Mouse (Mus musculus) E14TG2a.4 (cell line): ENCODE measurements around the gene Mrps26.
"Not testable (repeated sequence)": the region's sequence is repeated elsewhere in the genome, so short reads cannot be mapped to it uniquely, and the experiment has no call there.

Experiments used
- H3K27me3 ChIP-seq: 2 replicates; pipeline ENCODE4 v1.6.1; 2014; ENCODE audit warnings: low read length, control low read depth; ENCODE audit not compliant: insufficient read depth
- H3K36me3 ChIP-seq: 2 replicates; pipeline ENCODE4 v1.6.1; 2014; ENCODE audit warnings: low read length, control low read depth; ENCODE audit not compliant: insufficient read depth
- H3K4me1 ChIP-seq: replicated peaks from 2 replicates; pipeline ENCODE4 v1.6.1; 2014; ENCODE audit warnings: low read depth, low read length, control low read depth
- H3K4me3 ChIP-seq: replicated peaks from 2 replicates; pipeline ENCODE4 v1.5.1; 2014; ENCODE audit warnings: mild to moderate bottlenecking, low read length
- H3K9me3 ChIP-seq: 2 replicates; pipeline ENCODE4 v1.6.1; 2014; ENCODE audit warnings: low read length, control low read depth
- CTCF ChIP-seq: conservative IDR thresholded peaks from 2 replicates; pipeline ENCODE4 v1.5.1; 2014; ENCODE audit warnings: low read length
- NANOG ChIP-seq: IDR thresholded peaks from 2 replicates; pipeline ENCODE4 v1.6.1; 2014; ENCODE audit warnings: borderline replicate concordance, low read length, mixed read lengths
- POU5F1 ChIP-seq: IDR thresholded peaks from 2 replicates; pipeline ENCODE4 v1.6.1; 2014; ENCODE audit warnings: low read length, borderline replicate concordance

The Mrps26 gene

DNA sequence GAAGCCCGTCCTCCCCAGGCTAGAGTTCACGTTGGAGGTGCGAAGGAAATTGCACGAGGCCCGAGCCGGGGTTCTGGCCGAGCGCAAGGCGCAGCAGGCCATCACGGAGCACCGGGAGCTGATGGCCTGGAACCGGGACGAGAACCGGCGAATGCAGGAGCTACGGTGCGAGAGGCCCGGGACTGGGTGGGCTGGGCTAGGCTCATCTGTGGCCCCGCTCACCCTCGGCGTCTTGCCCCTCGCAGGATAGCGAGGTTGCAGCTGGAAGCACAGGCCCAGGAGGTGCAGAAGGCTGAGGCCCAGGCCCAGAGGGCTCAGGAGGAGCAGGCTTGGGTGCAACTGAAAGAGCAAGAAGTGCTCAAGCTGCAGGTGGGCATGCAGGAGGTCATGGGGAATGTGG, 521 bp downstream of the Mrps26 start:
- no peak for TF ChIP-seq POU5F1
- no peak for TF ChIP-seq CTCF
- no peak for TF ChIP-seq NANOG
- H3K36me3 ChIP-seq, result peaks cover 26% of the 10 kb centered on the region
- no peaks in the 10 kb centered on the region for H3K9me3 ChIP-seq
- H3K27me3 ChIP-seq, result no peaks in the 10 kb centered on the region
- H3K4me3 ChIP-seq, result peak overlapping the region; percentile 95
- H3K4me1 ChIP-seq, result peaks cover 25% of the 10 kb centered on the region

GRCm38 (mm10) chr2:130564983-130565382, 1.4 kb downstream of the Mrps26 start:
- H3K9me3 ChIP-seq, result no peaks in the 10 kb centered on the region
- H3K27me3 ChIP-seq, result no peaks in the 10 kb centered on the region
- no peak overlapping the region for H3K4me3 ChIP-seq
- no peak for TF ChIP-seq CTCF
- TF ChIP-seq NANOG, result no peak
- no peak for TF ChIP-seq POU5F1
- H3K4me1 ChIP-seq, result peaks cover 25% of the 10 kb centered on the region
- peaks cover 26% of the 10 kb centered on the region for H3K36me3 ChIP-seq

DNA sequence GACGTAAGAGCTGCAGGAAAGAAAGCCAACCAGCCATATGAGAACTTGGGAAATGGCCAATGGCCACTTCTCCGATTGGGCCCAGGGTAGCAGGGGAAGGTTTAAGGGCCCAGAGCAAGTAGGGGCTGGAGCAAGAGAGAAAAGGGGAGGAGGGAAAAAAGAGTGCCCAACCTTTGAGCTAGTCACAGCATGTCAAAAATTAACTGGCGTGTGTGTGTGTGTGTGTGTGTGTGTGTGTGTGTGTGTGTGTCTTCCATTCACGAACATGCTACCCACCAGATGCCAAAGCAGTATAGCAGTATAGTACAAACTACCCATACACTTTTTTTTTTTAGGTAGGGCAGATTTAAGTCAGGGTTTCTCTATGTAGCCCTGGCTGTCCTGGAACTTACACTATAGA, 5.4 kb downstream of the Mrps26 start:
- no peaks in the 10 kb centered on the region for H3K9me3 ChIP-seq
- H3K4me3 ChIP-seq, result no peak overlapping the region
- peaks cover 8% of the 10 kb centered on the region for H3K27me3 ChIP-seq
- H3K36me3 ChIP-seq, result peaks cover 26% of the 10 kb centered on the region
- TF ChIP-seq CTCF, result no peak
- TF ChIP-seq POU5F1, result no peak
- no peak for TF ChIP-seq NANOG
- H3K4me1 ChIP-seq, result peaks cover 16% of the 10 kb centered on the region

GRCm38 (mm10) chr2:130569926-130570325, 6.4 kb downstream of the Mrps26 start:
- Histone ChIP-seq H3K4me3 (no peak overlapping the region), H3K9me3 (no peaks in the 10 kb centered on the region), H3K36me3 (peaks cover 23% of the 10 kb centered on the region), H3K4me1 (peaks cover 6% of the 10 kb centered on the region; the same call in 1 of the 2 replicates), H3K27me3 (peaks cover 8% of the 10 kb centered on the region)
- no peak for TF ChIP-seq POU5F1
- TF ChIP-seq NANOG, result no peak
- TF ChIP-seq CTCF, result no peak

DNA sequence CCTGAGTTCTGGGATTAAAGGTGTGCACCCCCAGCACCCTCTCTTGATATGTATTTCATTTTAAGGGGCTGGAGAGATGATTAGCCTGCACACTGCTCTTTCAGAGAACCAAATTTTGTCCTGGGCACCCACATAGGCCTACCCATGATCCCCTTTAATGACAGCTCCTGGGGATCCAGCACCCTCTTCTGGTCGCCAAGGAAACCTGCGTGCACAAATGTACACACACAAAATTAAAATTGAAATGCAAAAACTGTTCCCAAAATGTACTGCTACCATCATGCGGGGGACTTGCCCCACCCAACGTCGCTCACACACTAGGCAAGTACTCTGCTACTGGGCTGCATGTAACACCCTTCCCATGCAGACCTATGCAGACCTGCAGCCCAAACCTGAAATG, 11.4 kb downstream of the Mrps26 start:
- H3K4me3 ChIP-seq, result no peak overlapping the region
- no peak for TF ChIP-seq POU5F1
- TF ChIP-seq CTCF, result peak; percentile 21
- H3K27me3 ChIP-seq, result peaks cover 55% of the 10 kb centered on the region
- H3K9me3 ChIP-seq, result no peaks in the 10 kb centered on the region
- H3K36me3 ChIP-seq, result no peaks in the 10 kb centered on the region
- H3K4me1 ChIP-seq, result peaks cover 31% of the 10 kb centered on the region

- H3K4me3 ChIP-seq, result peak within 1 kb of the TSS; percentile 75
- H3K4me1 ChIP-seq, result peaks cover 39% of the 10 kb centered on the region
- no peaks in the 10 kb centered on the region for H3K36me3 ChIP-seq
- H3K27me3 ChIP-seq, result peaks cover 63% of the 10 kb centered on the region
- TF ChIP-seq POU5F1 (no peak), CTCF (no peak), NANOG (no peak)
- no peaks in the 10 kb centered on the region for H3K9me3 ChIP-seq
Observed at GRCm38 (mm10) chr2:130575873-130576272, 12.3 kb downstream of the Mrps26 start, which contains the start of gene Oxt. Gene Oxt (plus strand): TSS chr2:130576173.

DNA sequence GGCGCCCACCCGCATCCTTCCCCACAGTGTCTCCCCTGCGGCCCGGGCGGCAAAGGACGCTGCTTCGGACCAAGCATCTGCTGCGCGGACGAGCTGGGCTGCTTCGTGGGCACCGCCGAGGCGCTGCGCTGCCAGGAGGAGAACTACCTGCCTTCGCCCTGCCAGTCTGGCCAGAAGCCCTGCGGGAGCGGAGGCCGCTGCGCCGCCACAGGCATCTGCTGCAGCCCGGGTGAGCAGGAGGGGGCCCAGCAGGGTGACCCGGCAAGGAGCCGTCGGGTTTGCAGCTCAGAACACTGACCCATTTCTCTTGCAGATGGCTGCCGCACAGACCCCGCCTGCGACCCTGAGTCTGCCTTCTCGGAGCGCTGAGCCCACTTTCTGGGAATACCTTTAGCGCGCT, 13.0 kb downstream of the Mrps26 start:
- H3K27me3 ChIP-seq, result peaks cover 68% of the 10 kb centered on the region
- peaks cover 44% of the 10 kb centered on the region for H3K4me1 ChIP-seq
- not testable (repeated sequence) for H3K9me3 ChIP-seq, H3K36me3 ChIP-seq
- H3K4me3 ChIP-seq, result peak overlapping the region; percentile 75

DNA sequence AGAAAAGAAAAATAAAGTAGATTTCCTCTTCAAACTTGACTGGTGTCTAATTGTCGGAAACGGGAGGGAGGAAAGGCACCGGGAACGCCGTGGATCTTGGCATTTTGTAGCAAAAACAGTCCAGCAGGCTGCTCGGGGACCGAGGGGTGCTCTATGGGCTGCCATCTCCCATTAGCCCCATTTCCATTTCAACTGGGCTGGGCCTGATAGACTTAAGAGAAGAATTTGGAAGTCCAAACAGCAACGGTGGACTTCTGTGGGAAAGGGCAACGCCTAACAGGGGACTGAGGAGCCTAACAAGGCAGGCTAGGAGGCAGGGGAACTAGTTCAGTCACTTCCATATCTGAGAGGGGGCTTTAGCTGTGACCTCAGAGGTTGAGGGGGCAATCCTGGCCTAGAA, 13.5 kb downstream of the Mrps26 start:
- Histone ChIP-seq H3K4me3 (peak overlapping the region; percentile 75), H3K27me3 (peaks cover 73% of the 10 kb centered on the region), H3K9me3 (no peaks in the 10 kb centered on the region), H3K4me1 (peaks cover 45% of the 10 kb centered on the region), H3K36me3 (no peaks in the 10 kb centered on the region)
- TF ChIP-seq POU5F1, result no peak
- no peak for TF ChIP-seq NANOG
- no peak for TF ChIP-seq CTCF

DNA sequence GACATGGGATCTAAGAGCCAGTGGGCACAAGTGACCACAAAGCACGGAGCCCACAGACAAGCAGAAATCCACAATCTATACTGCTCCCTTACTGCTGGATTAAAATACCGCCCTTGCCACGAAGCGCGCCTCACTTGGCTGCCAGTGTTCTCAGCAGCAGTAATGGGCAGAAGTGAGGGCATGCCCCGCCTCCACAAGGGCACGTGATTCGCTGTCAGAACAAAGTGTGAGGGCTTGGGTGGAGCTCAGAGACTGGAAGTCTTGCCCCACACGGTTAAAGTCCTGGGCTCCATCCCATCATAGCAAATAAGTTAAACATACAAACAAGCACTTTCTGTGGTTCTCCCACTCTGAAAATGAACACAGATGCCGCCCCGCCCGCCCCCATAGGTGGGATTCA, 14.1 kb downstream of the Mrps26 start:
- Histone ChIP-seq H3K36me3 (no peaks in the 10 kb centered on the region), H3K27me3 (peaks cover 74% of the 10 kb centered on the region)
- TF ChIP-seq POU5F1, result no peak
- no peak for TF ChIP-seq CTCF

DNA sequence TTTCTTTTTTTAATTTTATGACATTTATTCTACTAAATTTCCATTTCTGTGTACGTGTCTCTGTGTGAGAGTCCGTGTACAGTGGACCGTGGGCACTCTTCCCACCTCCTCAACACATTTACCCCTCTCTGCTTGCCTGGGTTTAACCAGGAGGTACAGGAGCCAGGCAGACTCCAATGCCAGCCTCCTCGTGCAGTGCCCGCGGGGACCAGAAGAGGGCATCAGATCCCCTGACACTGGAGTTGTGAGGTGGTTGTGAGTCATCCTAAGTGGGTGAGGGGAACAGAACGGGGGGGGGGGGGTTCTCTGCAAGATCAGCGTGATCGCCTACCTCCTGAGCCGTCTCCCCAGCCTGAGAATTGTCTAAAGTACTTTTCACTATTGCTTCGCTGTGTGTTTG, 14.6 kb downstream of the Mrps26 start:
- Histone ChIP-seq H3K4me1 (peaks cover 45% of the 10 kb centered on the region), H3K27me3 (peaks cover 79% of the 10 kb centered on the region), H3K9me3 (no peaks in the 10 kb centered on the region), H3K4me3 (no peak overlapping the region), H3K36me3 (no peaks in the 10 kb centered on the region)
- TF ChIP-seq POU5F1, result no peak
- TF ChIP-seq CTCF, result peak; percentile 62
- no peak for TF ChIP-seq NANOG

More for the DNA sequence above, 14.1 kb downstream of the Mrps26 start:
- Histone ChIP-seq H3K9me3 (no peaks in the 10 kb centered on the region), H3K4me3 (no peak overlapping the region), H3K4me1 (peaks cover 45% of the 10 kb centered on the region)
